Mouse (Mus musculus) forebrain, embryonic 16.5 days (tissue): ENCODE measurements around the gene Ankra2. TPM values are rescaled to one million over a fixed set of nuclear protein-coding genes. Genes with fewer than 3 reads are reported as not detected.

Experiments used
- ATAC-seq: fragments of 200-750 bp; cut with Nextera tagmentation; 2 replicates; pipeline ENCODE4 v1.8.0; 2017; ENCODE audit warnings: mild to moderate bottlenecking, moderate library complexity
- H3K27ac ChIP-seq: fragments of 300-500 bp; sonication (generic); 2 replicates; pipeline ENCODE4 v1.5.1; 2014; ENCODE audit warnings: low read length, control low read depth
- H3K27me3 ChIP-seq: fragments of 300-500 bp; sonication (generic); replicated peaks from 2 replicates; pipeline ENCODE4 v1.6.1; 2014; ENCODE audit warnings: low read length; ENCODE audit not compliant: control insufficient read depth, insufficient read depth
- H3K36me3 ChIP-seq: fragments of 300-500 bp; sonication (generic); 2 replicates; pipeline ENCODE4 v1.6.1; 2014; ENCODE audit not compliant: control insufficient read depth, insufficient read depth
- H3K4me1 ChIP-seq: fragments of 300-500 bp; sonication (generic); replicated peaks from 2 replicates; pipeline ENCODE4 v1.6.1; 2014; ENCODE audit warnings: low read length; ENCODE audit not compliant: control insufficient read depth, insufficient read depth
- H3K4me2 ChIP-seq: fragments of 300-500 bp; sonication (generic); 2 replicates; pipeline ENCODE4 v1.6.1; 2014; ENCODE audit warnings: mild to moderate bottlenecking, low read length, control low read depth
- H3K4me3 ChIP-seq: fragments of 300-500 bp; sonication (generic); replicated peaks from 2 replicates; pipeline ENCODE4 v1.5.1; 2014; ENCODE audit warnings: mild to moderate bottlenecking, low read length, control low read depth
- H3K9ac ChIP-seq: fragments of 300-500 bp; sonication (generic); replicated peaks from 2 replicates; pipeline ENCODE4 v1.6.1; 2014; ENCODE audit warnings: low read depth, low read length, control low read depth
- H3K9me3 ChIP-seq: fragments of 300-500 bp; sonication (generic); 2 replicates; pipeline ENCODE4 v1.6.1; 2016; ENCODE audit warnings: low read length; ENCODE audit not compliant: control insufficient read depth
- WGBS: fragments of 180-500 bp; shearing (Covaris S2); extraction: QIAGEN DNeasy Blood & Tissue Kit; methylation state at CpG from one replicate; pipeline ENCODE4 v1.1.7; 2014; 5-methylcytosine and 5-hydroxymethylcytosine counted together
- polyA plus RNA-seq: library from polyadenylated mRNA; unstranded; fragments of >200 nt; fragmentation: Nextera tagmentation; extraction: Ambion mirVana; gene quantifications from 2 replicates; pipeline ENCODE4 v1.2.1, GENCODE M21; 2015

Ankra2 gene
- polyA plus RNA-seq, 1 experiment from 2014 or later: 65.2 TPM

DNA sequence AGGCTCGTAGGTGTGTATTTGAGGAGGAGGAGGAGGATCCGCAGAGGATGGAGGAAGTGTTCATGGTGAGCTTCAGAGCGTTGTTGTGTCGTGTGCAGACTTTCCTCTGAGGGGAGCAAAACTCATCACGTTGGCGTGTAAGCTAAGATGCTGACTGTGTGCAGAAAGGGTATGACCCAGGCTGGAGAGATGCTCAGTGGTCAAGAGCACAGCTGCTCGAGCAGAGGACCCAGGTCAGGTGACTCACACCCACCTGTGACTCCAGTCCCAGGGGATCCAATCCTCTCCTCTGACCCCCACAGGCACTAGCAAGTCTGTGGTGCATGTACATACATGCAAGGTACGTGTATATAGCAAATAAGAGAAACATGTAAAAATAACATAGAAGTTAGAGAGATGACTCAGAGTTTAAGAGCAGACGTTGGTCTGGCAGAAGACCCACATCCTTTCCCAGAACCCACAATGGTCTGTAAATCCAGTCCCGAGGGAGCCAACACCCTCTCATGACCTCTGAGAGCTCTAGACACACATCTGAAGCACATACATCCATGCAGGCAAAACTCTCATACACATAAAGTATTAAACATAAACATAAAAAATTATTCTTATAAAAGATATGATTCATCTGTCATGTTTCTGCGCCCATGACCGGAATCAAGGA, 18.2 kb downstream of the Ankra2 start:
- Histone ChIP-seq H3K4me3 (no peak overlapping the region), H3K27ac (no peak overlapping the region), H3K9ac (no peak overlapping the region), H3K36me3 (no peaks in the 10 kb centered on the region), H3K4me1 (no peaks in the 10 kb centered on the region), H3K9me3 (no peaks in the 10 kb centered on the region), H3K27me3 (no peaks in the 10 kb centered on the region), H3K4me2 (no peak overlapping the region)
- 80% methylated on average over 12 of the region's 12 CpGs for WGBS
- no peak for ATAC-seq

DNA sequence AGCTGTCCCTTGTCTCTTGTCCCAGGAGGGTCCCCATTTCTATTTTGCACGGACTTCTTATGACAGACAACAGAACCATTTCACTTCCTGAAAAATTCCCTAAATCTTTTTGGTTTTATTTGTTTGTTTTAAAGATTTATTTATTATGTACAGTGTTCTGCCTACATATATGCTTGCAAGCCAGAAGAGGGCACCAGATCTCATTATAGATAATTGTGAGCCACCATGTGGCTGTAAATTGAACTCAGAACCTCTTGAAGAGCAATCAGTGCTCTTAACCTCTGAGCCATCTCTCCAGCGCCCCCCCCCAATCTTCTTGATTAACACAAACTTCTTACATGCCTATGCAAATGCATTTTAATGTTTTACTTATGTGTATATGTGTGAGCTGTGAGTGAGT, 27.8 kb downstream of the Ankra2 start:
- Histone ChIP-seq H3K27ac (no peak overlapping the region), H3K27me3 (no peaks in the 10 kb centered on the region), H3K4me1 (no peaks in the 10 kb centered on the region), H3K9me3 (no peaks in the 10 kb centered on the region), H3K36me3 (no peaks in the 10 kb centered on the region), H3K4me3 (no peak overlapping the region), H3K4me2 (no peak overlapping the region), H3K9ac (no peak overlapping the region)
- WGBS: 42% methylated on average over 2 of the region's 2 CpGs
- no peak for ATAC-seq

DNA sequence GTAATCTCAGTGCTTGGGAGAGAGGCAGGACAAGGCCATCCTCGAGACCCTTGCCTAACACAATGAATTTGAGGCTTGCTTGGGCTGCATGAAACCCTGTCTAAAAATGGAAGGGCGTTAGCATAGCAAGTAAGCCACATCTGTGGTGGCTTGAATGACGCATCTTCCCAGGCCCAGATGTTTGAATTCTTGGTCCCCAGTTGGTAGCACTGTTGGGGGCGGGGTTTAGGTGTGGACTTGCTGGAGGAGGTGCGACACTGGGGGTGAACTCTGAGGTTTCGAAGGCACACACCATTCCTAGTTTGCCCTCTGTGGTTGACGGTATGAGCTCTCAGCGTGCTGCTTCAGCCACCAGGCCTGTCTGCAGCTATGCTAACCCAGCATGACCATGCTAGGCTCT, 28.8 kb downstream of the Ankra2 start:
- no peak overlapping the region for H3K9ac ChIP-seq
- ATAC-seq: no peak
- H3K36me3 ChIP-seq: no peaks in the 10 kb centered on the region
- WGBS: 87% methylated on average over 8 of the region's 8 CpGs
- H3K27ac ChIP-seq: no peak overlapping the region
- no peaks in the 10 kb centered on the region for H3K9me3 ChIP-seq
- no peak overlapping the region for H3K4me3 ChIP-seq
- H3K4me2 ChIP-seq: no peak overlapping the region
- no peaks in the 10 kb centered on the region for H3K27me3 ChIP-seq
- no peaks in the 10 kb centered on the region for H3K4me1 ChIP-seq

DNA sequence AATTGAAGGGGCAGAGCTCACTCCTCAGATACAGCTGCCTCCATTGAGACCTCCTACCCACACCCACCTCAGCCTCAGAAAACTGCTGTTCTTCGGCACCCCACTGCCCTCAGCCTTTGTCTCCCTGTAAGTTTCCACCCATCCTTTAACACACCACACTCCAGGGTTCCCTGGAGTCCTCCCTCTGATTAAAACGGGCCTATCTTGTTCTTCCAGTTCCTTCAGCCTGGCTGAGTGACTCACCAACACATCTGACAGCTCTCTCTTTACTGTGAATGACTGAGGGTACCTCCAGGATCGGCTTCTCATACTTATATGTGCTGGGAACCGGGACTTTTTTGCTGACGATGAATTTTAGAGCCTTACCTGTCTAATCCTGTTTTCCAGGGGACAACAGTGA, 33.2 kb downstream of the Ankra2 start:
- Histone ChIP-seq H3K36me3 (no peaks in the 10 kb centered on the region), H3K9ac (no peak overlapping the region), H3K4me2 (no peak overlapping the region), H3K27me3 (no peaks in the 10 kb centered on the region), H3K9me3 (no peaks in the 10 kb centered on the region), H3K4me1 (0 out of 2 replicates have a peak, but pooled peaks cover 2% of the 10 kb centered on the region), H3K4me3 (no peak overlapping the region), H3K27ac (no peak overlapping the region)
- no peak for ATAC-seq
- 41% methylated on average over 5 of the region's 5 CpGs for WGBS

DNA sequence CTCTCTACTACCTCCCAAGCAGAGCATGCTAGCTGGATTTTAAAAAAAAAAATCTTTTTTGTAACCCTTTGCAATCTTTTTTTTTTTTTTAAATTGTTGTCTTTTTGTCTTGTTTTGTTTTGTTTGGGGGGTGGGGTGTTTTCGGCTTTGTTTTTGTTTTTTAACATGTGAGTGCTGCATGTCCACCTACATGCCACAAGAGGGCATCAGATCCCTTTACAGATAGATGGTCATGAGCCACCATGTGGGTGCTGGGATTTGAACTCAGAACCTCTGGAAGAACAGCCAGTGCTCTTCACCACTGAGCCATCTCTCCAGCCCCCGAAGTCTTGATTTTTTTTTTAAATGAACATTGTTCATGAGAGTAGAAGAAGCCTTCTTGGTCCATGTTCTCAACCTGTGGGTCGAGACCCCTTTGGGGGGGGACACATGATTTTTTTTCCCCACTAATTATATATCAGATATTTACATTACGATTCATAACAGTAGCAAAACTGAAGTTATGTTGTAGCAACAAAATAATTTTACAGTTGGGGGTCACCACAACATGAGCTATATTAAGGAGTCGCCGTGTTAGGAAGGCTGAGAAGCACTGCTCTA, 35.1 kb downstream of the Ankra2 start:
- H3K4me1 ChIP-seq: 0 out of 2 replicates have a peak, but pooled peaks cover 2% of the 10 kb centered on the region
- no peak overlapping the region for H3K27ac ChIP-seq
- H3K4me3 ChIP-seq: no peak overlapping the region
- H3K36me3 ChIP-seq: no peaks in the 10 kb centered on the region
- WGBS: 93% methylated on average over 6 of the region's 6 CpGs
- H3K9ac ChIP-seq: no peak overlapping the region
- ATAC-seq: no peak
- H3K9me3 ChIP-seq: no peaks in the 10 kb centered on the region
- H3K4me2 ChIP-seq: no peak overlapping the region
- no peaks in the 10 kb centered on the region for H3K27me3 ChIP-seq

DNA sequence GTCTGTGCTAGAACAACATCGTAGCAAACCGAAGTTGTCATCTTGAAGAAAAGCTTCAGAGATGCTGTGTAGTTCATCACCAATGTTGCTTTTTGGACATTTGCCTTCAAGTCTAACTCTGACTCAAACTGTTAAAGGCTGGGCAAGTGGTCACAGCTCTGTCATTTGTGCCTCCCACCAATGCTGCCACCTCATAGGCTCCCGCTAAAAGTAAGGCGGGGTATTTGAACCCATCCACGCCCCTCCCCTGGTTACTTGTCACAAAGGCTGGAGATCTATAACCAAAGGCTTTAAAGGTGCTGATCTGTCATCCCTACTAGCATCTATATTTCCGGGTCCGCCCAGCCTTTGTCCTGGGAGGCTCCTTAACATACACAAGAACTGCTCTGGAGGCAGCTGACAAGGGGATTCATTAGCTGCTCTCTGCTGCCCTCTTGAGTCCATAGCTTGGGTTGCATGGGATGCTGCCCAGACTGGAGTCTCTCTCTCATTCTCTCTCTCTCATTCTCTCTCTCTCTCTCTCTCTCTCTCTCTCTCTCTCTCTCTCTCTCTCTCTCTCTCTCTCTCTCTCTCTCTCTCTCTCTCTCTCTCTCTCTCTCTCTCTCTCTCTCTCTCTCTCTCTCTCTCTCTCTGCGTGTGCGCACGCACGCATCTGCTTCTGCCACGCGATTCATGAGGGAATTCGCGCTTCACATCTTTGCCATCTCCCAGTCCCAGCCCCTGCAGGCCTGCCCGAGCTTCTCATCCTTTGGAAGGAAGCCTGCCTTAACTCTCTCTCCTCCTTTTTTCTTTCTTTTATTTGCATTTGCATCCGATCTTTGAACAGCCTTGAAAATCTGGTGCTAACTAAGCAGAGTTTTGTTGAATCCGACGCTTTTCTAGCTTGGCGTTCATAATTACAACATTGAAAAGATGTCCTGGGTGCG, 36.2 kb downstream of the Ankra2 start:
- no peaks in the 10 kb centered on the region for H3K27me3 ChIP-seq
- no peaks in the 10 kb centered on the region for H3K9me3 ChIP-seq
- 45% methylated on average over 21 of the region's 21 CpGs for WGBS
- peak overlapping the region; percentile 39 for H3K9ac ChIP-seq
- H3K36me3 ChIP-seq: no peaks in the 10 kb centered on the region
- no peak overlapping the region for H3K4me3 ChIP-seq
- H3K27ac ChIP-seq: no peak overlapping the region
- peak overlapping the region; percentile 42 for H3K4me2 ChIP-seq
- 0 out of 2 replicates have a peak, but pooled peaks cover 2% of the 10 kb centered on the region for H3K4me1 ChIP-seq
- ATAC-seq: peak; percentile 82

DNA sequence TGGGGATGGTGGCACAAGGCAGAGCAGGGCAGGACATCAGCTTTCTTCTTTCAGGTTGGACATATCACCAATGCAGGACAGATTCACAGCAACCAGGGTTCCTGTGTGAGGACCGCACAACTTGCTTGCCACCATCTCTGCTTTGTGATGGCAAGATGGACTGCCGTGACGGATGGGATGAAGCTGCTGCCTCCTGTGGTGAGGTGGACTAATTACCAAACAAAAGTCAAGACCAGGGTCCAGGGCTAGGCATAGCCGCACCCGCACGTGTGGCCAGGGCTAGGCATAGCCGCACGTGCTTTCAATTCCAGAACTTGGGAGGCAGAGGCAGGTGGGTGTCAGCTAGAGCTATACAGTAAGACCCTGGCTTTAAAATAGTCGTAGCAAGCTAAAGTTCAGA, 42.4 kb downstream of the Ankra2 start:
- no peak overlapping the region for H3K27ac ChIP-seq
- WGBS: 92% methylated on average over 9 of the region's 9 CpGs
- no peak overlapping the region for H3K4me2 ChIP-seq
- H3K4me1 ChIP-seq: peaks cover 7% of the 10 kb centered on the region; the same call in 1 of the 2 replicates
- no peak for ATAC-seq
- H3K27me3 ChIP-seq: no peaks in the 10 kb centered on the region
- H3K9ac ChIP-seq: no peak overlapping the region
- H3K36me3 ChIP-seq: peaks cover 9% of the 10 kb centered on the region
- H3K4me3 ChIP-seq: no peak overlapping the region
- no peaks in the 10 kb centered on the region for H3K9me3 ChIP-seq

DNA sequence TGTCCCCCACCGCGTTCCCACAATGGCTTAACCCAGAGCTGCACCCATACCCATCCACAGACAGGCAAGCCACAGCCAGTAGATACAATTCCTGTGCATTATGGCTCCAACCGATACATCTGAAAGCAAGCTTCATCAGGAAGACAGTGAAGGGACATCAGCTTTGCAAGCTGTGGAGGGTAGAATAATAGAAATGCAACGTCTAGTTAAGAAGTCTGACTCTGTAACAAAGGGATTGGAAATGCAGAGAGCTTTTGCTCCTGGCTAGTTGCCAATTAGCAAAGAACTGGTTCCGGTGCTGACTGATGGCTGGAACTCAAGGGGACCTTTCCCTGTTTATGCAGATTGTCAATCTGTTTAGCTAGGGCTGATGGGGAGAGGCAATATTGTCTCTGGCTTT, 43.5 kb downstream of the Ankra2 start:
- Histone ChIP-seq H3K36me3 (peaks cover 18% of the 10 kb centered on the region), H3K27me3 (no peaks in the 10 kb centered on the region), H3K4me1 (peaks cover 7% of the 10 kb centered on the region; the same call in 1 of the 2 replicates), H3K27ac (0 out of 2 replicates have a peak overlapping the region, but pooled peaks have one; percentile 3), H3K4me3 (no peak overlapping the region), H3K4me2 (no peak overlapping the region), H3K9me3 (no peaks in the 10 kb centered on the region), H3K9ac (no peak overlapping the region)
- 26% methylated on average over 5 of the region's 5 CpGs for WGBS
- peak; percentile 56 for ATAC-seq

DNA sequence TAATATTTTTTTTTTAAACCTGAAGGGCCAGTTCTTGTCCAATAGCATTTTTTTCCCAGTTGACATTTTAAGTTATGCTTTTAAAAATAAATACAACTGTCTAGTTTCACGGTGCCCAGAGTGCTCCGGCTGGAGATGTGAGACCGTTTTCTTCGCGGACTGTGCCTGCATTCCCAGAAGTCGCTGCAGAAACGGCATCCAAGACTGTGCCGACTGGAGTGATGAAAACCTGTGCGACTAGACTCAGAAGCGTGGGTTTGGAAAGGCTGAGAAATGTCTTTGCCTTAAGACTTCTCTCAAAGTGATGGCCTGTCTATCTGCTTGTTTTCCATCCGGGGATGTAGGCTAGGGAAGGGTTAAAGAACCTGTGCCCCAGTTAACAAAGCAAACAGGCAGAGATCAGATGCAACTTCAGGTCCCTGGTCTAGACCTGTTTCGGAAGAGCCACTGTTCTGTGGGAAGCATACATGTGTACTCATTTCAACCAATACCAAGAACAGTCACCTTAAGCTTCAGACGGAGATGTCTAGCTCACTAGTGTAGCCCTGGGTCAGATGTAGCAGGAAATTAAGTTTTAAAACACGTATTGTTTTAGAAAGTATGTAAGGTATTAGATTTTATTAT, 44.1 kb downstream of the Ankra2 start:
- Histone ChIP-seq H3K4me1 (peaks cover 7% of the 10 kb centered on the region; the same call in 1 of the 2 replicates), H3K9me3 (no peaks in the 10 kb centered on the region), H3K9ac (no peak overlapping the region), H3K27ac (0 out of 2 replicates have a peak overlapping the region, but pooled peaks have one; percentile 6), H3K4me3 (no peak overlapping the region), H3K27me3 (no peaks in the 10 kb centered on the region), H3K4me2 (no peak overlapping the region), H3K36me3 (peaks cover 24% of the 10 kb centered on the region)
- no peak for ATAC-seq
- WGBS: 55% methylated on average over 14 of the region's 14 CpGs
